Mouse (Mus musculus): ENCODE measurements at regions not wholly inside any gene's neighbourhood (a gene's known extent, or its start where the extent isn't known, plus 50 kb on each side); places are given as distances from the start of the nearest gene placed in this dataset.
A peak's percentile ranks its signal among the peaks of the same experiment; 100 is the strongest.

DNA sequence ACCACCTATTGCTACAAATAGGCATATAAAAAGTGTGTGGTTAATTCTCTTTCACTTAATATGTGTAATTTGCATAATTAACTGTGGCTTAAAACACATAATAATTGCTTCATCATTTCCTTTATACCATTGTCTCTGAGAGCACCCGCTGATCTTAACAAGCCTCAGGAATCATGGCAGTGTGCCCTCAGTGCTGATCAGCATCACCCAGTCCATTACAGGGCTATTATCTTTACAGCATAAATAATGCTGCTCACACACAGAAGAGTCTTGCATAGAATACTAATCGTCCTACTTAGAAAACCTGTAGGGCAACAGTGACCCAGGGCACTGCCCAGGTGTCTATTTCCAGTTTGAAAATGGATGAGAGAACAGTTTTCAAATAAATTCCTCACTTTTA, 102.4 kb downstream of the Gm597 start:
- no peak for DNase-seq (ENCODE audit: low spot score in 2 of 2)

DNA sequence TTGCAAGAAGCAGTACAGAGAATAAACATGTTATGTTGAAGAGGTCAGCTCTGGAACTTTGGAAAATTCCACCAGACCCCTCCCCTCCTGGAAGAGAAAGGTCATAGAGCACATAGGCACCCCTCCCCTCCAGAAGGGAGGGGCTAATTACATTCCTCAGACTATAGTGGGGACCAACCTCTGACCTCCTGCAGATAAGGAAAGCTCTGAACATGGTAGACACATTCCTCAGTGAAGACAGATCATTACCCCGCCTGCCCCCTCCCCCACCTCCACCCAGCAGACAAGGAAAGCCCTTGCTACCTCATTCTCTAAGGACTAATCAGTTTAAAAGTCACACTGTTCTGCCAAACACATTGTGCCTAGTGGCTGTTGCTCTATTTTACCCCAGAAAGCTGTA, 104.7 kb downstream of the Gm597 start:
- no peak for DNase-seq (ENCODE audit: low spot score in 2 of 2)

DNA sequence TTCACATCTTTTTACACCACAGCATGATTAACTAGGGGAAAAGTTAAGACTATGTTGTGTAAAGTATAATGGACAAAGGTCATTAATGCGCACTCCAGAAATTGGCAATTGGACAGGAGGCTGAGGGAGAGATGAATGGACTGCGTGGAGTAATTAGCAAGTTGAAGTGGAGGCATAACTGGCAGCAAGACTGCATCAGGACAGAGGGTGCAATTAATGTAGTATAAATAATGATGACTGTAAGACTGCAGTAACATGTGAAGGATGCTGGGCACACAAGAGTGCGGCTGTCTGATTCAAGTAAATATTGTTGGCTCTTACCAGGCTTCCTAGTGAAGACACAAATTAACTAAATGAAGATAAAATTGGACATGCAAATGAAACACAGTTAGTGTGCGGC, 139.2 kb downstream of the Gm597 start:
- DNase-seq (ENCODE audit: low spot score in 2 of 2) = no peak

DNA sequence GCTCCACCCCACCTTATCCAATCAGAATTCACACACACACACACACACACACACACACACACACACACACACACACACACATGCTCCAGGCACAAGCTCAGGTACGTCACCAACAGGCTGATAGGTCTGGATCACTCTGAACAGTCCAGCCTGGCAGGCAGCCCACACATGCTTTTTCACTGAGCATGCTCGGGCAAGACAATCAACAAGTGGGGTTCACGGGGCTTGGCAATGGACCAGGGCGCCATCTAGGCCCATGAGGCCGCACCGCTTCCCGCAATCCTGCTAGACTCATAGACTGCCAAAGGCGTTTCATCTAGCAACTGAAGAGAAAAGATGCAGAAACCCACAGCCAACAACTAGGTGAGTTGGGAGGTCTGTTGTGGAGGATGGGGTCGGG, 157.3 kb downstream of the Gm597 start:
- peak in 1 of 2 experiments; percentile 3 for DNase-seq (ENCODE audit: low spot score in 2 of 2)

DNA sequence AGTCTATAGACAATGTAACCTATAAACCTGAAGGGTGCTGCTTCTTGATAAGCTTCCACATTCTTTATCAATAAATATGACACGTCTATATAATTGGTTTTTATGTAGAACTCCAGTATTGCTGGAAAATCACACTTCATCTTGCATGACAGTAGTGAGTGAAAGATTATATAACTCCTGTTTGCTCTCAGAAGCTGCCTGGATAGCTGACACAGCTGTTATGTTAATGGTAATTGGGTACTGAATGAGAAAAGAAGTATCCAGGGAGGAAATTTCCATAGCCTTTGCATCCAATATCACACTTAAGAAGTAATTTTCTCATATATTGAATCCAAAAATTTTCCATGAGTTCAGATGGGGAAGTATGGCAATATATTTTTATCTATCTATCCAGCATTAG, 177.7 kb downstream of the Gm597 start:
- no peak for DNase-seq (ENCODE audit: low spot score in 2 of 2)

DNA sequence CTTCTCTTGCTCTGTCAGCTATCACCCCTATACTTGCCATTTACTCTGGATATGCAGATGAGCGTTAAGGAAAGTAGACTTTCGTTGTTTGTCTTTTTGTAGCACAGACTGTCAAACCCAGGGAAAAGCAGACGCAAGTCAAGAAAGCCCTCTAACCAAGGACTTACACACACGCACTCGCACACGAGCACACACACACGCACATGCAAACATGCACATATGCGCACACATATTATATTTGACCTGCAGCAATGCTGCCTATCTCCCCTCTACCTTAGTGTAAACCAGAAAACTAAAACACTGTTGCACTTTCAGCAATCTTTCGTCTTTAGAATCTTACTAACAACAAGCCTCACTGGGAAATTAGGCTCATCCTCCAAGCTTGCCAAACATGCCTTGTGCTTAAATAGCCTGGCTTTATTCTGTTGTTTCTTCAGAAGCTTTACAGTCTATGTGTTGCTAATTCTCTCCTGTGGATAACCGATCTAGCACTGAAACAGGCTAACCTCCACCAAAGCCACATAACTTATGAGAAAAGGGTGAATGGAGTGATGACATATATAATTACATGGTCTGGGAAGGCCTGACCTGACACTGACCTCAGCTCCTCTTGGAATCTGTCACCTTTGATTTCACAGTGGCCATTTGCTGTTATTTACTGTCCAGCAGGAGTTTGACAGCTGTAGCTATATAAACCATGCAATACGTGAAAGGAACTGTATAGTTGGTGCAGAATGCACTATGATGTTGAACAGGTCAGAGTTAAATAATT, 214.5 kb downstream of the Gm597 start:
- no peak for DNase-seq (ENCODE audit: low spot score in 2 of 2)

- no peak for DNase-seq (ENCODE audit: low spot score in 2 of 2)
Observed at GRCm38 (mm10) chr1:28563894-28564293, 216.2 kb downstream of the Gm597 start.
